ENCODE assay signal across 19 mouse cellular contexts in genomic region chr4:147559096-147559495, GRCm38 (mm10). TPM values are rescaled to one million over a fixed set of nuclear protein-coding genes. Genes with fewer than 3 reads are reported as not detected.
DNase-seq lines count a peak whose midpoint lies in the region; ATAC-seq and TF ChIP-seq lines count a peak whose summit lies in the region.
"Not testable (repeated sequence)": the region's sequence is repeated elsewhere in the genome, so short reads cannot be mapped to it uniquely, and the experiment has no call there.
"Had no signal": no experiment of that assay in that cellular context is flagged by ENCODE, and none has a peak within 500 bp of the region (broad histone marks: within the 10 kb centered on the region; RNA-seq: fewer than 3 reads in every experiment).

No protein-coding gene starts in this region.

- not testable (repeated sequence) for H3K27me3 ChIP-seq in lung, postnatal 0 days (replicated peaks; ENCODE audit: insufficient read depth, low read length)

- H3K9ac ChIP-seq in lung, postnatal 0 days (replicated peaks; ENCODE audit: low read depth): not testable (repeated sequence)

- ATAC-seq in lung, postnatal 0 days: not testable (repeated sequence)

- not testable (repeated sequence) for H3K9me3 ChIP-seq in lung, postnatal 0 days (ENCODE audit: low read length)

- peak; percentile 61 for DNase-seq in ES-CJ7 (ENCODE audit: low read depth, low spot score)
- DNase-seq in adrenal gland, adult 2 months: peak; percentile 37
- peak; percentile 1 for DNase-seq in brain, adult 2 months (ENCODE audit: low read depth, low spot score)
- DNase-seq in heart, adult 18-20 months: peak; percentile 26 to 61
- peak; percentile 34 for DNase-seq in heart, postnatal 4 days
- peak; percentile 48 for DNase-seq in kidney, postnatal 14 days
- peak; percentile 31 for DNase-seq in lung, postnatal 0 days (ENCODE audit: low spot score)
- peak; percentile 10 for DNase-seq in skeletal muscle tissue, adult 2 months (ENCODE audit: low read depth, low spot score)

- TF ChIP-seq EP300 in lung, postnatal 0 days (IDR thresholded peaks at IDR 0.05): peak; percentile 54

- not testable (repeated sequence) for H3K4me2 ChIP-seq in lung, postnatal 0 days (replicated peaks; ENCODE audit: low read depth, low read length)

- not testable (repeated sequence) for H3K36me3 ChIP-seq in lung, postnatal 0 days (ENCODE audit: insufficient read depth, low read length)

- not testable (repeated sequence) for H3K27ac ChIP-seq in lung, postnatal 0 days (ENCODE audit: low read length)

- H3K4me3 ChIP-seq in lung, postnatal 0 days (ENCODE audit: low read depth, low read length): not testable (repeated sequence)

- not testable (repeated sequence) for TF ChIP-seq CTCF in lung, postnatal 0 days (IDR thresholded peaks at IDR 0.05)

- not testable (repeated sequence) for H3K4me1 ChIP-seq in lung, postnatal 0 days (ENCODE audit: insufficient read depth, low read depth, low read length)

- WGBS in lung, postnatal 0 days: 25% methylated on average over 1 of the region's 1 CpGs

RNA-seq across cellular contexts. Expression of gene Zfp985, which starts 6.0 kb away (rescaled TPM):
- under 1 TPM; 0.09 to 0.41 TPM for total RNA-seq in adrenal gland, adult 2 months (2021)
- polyA plus RNA-seq in adrenal gland, adult 2 months (2012; rRNA removed): not detected in 2 replicates
- total RNA-seq in heart, adult 18-20 months (2021): under 1 TPM; 0.26 to 0.67 TPM
- total RNA-seq in heart, postnatal 4 days (2021): under 1 TPM; 0.12 to 0.34 TPM
- polyA plus RNA-seq in lung, postnatal 0 days (2015; fragmentation: Nextera tagmentation; extraction: Ambion mirVana): 0.19 and 0.49 TPM in 2 replicates
- total RNA-seq: gastrocnemius, postnatal 25 days; monocyte, adult 5-6 weeks had no signal
- polyA plus RNA-seq: heart, embryonic 14.5 days; hindbrain, embryonic 13.5 days; limb, embryonic 15.5 days; lung, adult 2 months; macrophage; small intestine, adult 2 months; testis, adult 2 months had no signal

RNA-seq across cellular contexts. Expression of gene Gm16503, which starts 19.1 kb away (rescaled TPM):
- under 1 TPM; 0.23 to 0.69 TPM for total RNA-seq in adrenal gland, adult 2 months (2021)
- not detected in 2 replicates for polyA plus RNA-seq in adrenal gland, adult 2 months (2012; rRNA removed)
- total RNA-seq in heart, adult 18-20 months (2021): under 1 TPM in 1 of 2 experiments, not detected in 1; 0.13 TPM
- under 1 TPM; 0.33 to 0.72 TPM for total RNA-seq in heart, postnatal 4 days (2021)
- polyA plus RNA-seq in lung, postnatal 0 days (2015; fragmentation: Nextera tagmentation; extraction: Ambion mirVana): 0.05 and 0.11 TPM in 2 replicates
- total RNA-seq: gastrocnemius, adult 18-20 months; monocyte, adult 5-6 weeks had no signal
- polyA plus RNA-seq: heart, adult 2 months; macrophage; small intestine, adult 2 months had no signal

Comparison
In these comparisons a context has a peak if more than half of its experiments do, and no peak if none do; other contexts are left out.
1. DNase-seq: peak in every context shown above with its lines; median percentile 61 in ES-CJ7; 48 in kidney, postnatal 14 days; 44 in heart, adult 18-20 months; 37 in adrenal gland, adult 2 months; 34 in heart, postnatal 4 days; 31 in lung, postnatal 0 days; 10 in skeletal muscle tissue, adult 2 months; 1 in brain, adult 2 months.